Comparison of ENCODE assay signal across 7 mouse cellular contexts in the genomic region with DNA sequence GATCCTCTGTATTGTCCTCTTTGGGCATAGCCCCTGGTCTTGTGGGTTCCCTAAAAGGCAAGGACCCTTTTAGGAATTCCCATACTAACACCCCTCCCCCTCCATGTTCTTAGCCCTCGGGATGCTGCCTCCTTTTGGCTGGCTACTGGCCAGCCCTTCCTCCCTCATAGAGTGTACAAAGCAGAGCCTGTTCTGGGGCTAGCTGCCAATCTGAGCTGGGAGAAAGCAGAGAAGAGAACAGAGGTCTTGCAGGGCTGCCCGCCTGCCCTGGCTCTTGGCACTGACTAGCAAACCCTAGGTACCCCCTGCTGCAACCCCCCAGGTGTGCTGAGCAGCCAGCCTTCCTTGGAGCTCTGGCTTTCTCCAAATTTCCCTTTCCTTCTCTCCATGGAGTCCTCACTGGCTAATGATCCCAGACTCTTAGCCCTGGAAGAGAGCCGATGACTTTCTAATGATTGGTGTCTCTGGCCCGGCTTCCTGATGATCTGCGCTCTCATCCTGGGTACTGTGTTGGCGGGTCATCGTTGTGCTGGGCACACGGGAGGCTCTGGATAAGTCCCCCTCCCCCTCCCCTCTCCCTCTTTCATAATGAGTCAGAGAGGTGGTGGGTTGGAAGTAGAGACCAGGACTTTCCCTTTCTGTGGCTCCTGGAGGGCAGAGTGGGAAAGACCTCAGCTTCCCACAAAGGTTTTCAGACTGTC. TPM values are rescaled to one million over a fixed set of nuclear protein-coding genes. Genes with fewer than 3 reads are reported as not detected.
DNase-seq lines count a peak whose midpoint lies in the region; ATAC-seq and TF ChIP-seq lines count a peak whose summit lies in the region.

No protein-coding gene starts in this region.

- TF ChIP-seq POLR2A in limb, embryonic 14.5 days (IDR thresholded peaks at IDR 0.05; ENCODE audit: borderline replicate concordance, extremely low read depth, insufficient read depth, insufficient read length): no peak

- H3K27ac ChIP-seq in midbrain, embryonic 11.5 days (ENCODE audit: low read depth, low read length): no peak overlapping the region
- no peak overlapping the region for H3K27ac ChIP-seq in midbrain, embryonic 10.5 days (replicated peaks)
- 0 out of 2 replicates have a peak overlapping the region, but pooled peaks have one; percentile 15 for H3K27ac ChIP-seq in forebrain, embryonic 13.5 days
- no peak overlapping the region for H3K27ac ChIP-seq in intestine, embryonic 15.5 days
- H3K27ac ChIP-seq in limb, embryonic 14.5 days (replicated peaks; ENCODE audit: low read depth, low read length): peak overlapping the region; percentile 52; the same call in 1 of the 2 replicates

- 54% methylated on average over 8 of the region's 8 CpGs for WGBS in midbrain, embryonic 11.5 days
- WGBS in midbrain, embryonic 10.5 days: 59% methylated on average over 8 of the region's 8 CpGs
- WGBS in forebrain, embryonic 13.5 days: 44% methylated on average over 8 of the region's 8 CpGs
- 44% methylated on average over 8 of the region's 8 CpGs for WGBS in intestine, embryonic 15.5 days
- 43% methylated on average over 8 of the region's 8 CpGs for WGBS in limb, embryonic 14.5 days

- peak; percentile 82 for DNase-seq in midbrain, embryonic 11.5 days (ENCODE audit: low spot score, missing footprints)
- no peak for DNase-seq in midbrain, embryonic 10.5 days (ENCODE audit: low spot score)
- DNase-seq in limb, embryonic 14.5 days (ENCODE audit: low spot score): peak; percentile 61
- peak; percentile 78 for DNase-seq in testis, postnatal 14 days (ENCODE audit: low spot score)
- DNase-seq in adrenal gland, adult (ENCODE audit: inconsistent age in 2 of 2, low spot score in 1 of 2): no peak

- H3K27me3 ChIP-seq in midbrain, embryonic 11.5 days (ENCODE audit: control insufficient read depth, insufficient read depth, low read length): no peaks in the 10 kb centered on the region
- peaks cover 56% of the 10 kb centered on the region for H3K27me3 ChIP-seq in midbrain, embryonic 10.5 days (ENCODE audit: low read depth, poor library complexity, severe bottlenecking)
- no peaks in the 10 kb centered on the region for H3K27me3 ChIP-seq in forebrain, embryonic 13.5 days
- no peaks in the 10 kb centered on the region for H3K27me3 ChIP-seq in intestine, embryonic 15.5 days (replicated peaks)
- H3K27me3 ChIP-seq in limb, embryonic 14.5 days (ENCODE audit: control insufficient read depth, insufficient read depth, low read length): no peaks in the 10 kb centered on the region

- no peak overlapping the region for H3K4me2 ChIP-seq in midbrain, embryonic 11.5 days
- H3K4me2 ChIP-seq in forebrain, embryonic 13.5 days: no peak overlapping the region
- H3K4me2 ChIP-seq in intestine, embryonic 15.5 days (replicated peaks): peak overlapping the region; percentile 17; the same call in 1 of the 2 replicates
- H3K4me2 ChIP-seq in limb, embryonic 14.5 days (replicated peaks; ENCODE audit: low read depth, low read length, severe bottlenecking): 0 out of 2 replicates have a peak overlapping the region, but pooled peaks have one; percentile 15

- no peak for ATAC-seq in midbrain, embryonic 11.5 days (ENCODE audit: low FRiP score)
- ATAC-seq in forebrain, embryonic 13.5 days: peak; percentile 70; the same call in 1 of the 2 replicates
- ATAC-seq in intestine, embryonic 15.5 days: no peak
- ATAC-seq in limb, embryonic 14.5 days (ENCODE audit: low FRiP score, low read depth): 0 out of 2 replicates have a peak, but pooled peaks have one; percentile 67

- peaks cover 5% of the 10 kb centered on the region for H3K4me1 ChIP-seq in midbrain, embryonic 11.5 days (ENCODE audit: control insufficient read depth, insufficient read depth, low read length)
- H3K4me1 ChIP-seq in midbrain, embryonic 10.5 days: peaks cover 39% of the 10 kb centered on the region
- peaks cover 40% of the 10 kb centered on the region for H3K4me1 ChIP-seq in forebrain, embryonic 13.5 days
- H3K4me1 ChIP-seq in intestine, embryonic 15.5 days (replicated peaks): peaks cover 49% of the 10 kb centered on the region
- H3K4me1 ChIP-seq in limb, embryonic 14.5 days (ENCODE audit: control insufficient read depth, insufficient read depth, low read length): peaks cover 23% of the 10 kb centered on the region

- H3K9me3 ChIP-seq in midbrain, embryonic 11.5 days (ENCODE audit: control insufficient read depth, low read length): no peaks in the 10 kb centered on the region
- H3K9me3 ChIP-seq in midbrain, embryonic 10.5 days (replicated peaks): no peaks in the 10 kb centered on the region
- H3K9me3 ChIP-seq in forebrain, embryonic 13.5 days (replicated peaks): no peaks in the 10 kb centered on the region
- H3K9me3 ChIP-seq in intestine, embryonic 15.5 days: no peaks in the 10 kb centered on the region
- H3K9me3 ChIP-seq in limb, embryonic 14.5 days (ENCODE audit: control insufficient read depth, low read length): no peaks in the 10 kb centered on the region

- no peaks in the 10 kb centered on the region for H3K36me3 ChIP-seq in midbrain, embryonic 11.5 days (ENCODE audit: control insufficient read depth, insufficient read depth, low read length)
- H3K36me3 ChIP-seq in midbrain, embryonic 10.5 days: no peaks in the 10 kb centered on the region
- H3K36me3 ChIP-seq in forebrain, embryonic 13.5 days (ENCODE audit: poor library complexity, severe bottlenecking): no peaks in the 10 kb centered on the region
- no peaks in the 10 kb centered on the region for H3K36me3 ChIP-seq in intestine, embryonic 15.5 days
- no peaks in the 10 kb centered on the region for H3K36me3 ChIP-seq in limb, embryonic 14.5 days (ENCODE audit: control insufficient read depth, insufficient read depth, low read length)

- H3K9ac ChIP-seq in midbrain, embryonic 11.5 days (ENCODE audit: low read length): no peak overlapping the region
- no peak overlapping the region for H3K9ac ChIP-seq in forebrain, embryonic 13.5 days
- H3K9ac ChIP-seq in intestine, embryonic 15.5 days: no peak overlapping the region
- H3K9ac ChIP-seq in limb, embryonic 14.5 days (ENCODE audit: low read depth, low read length, severe bottlenecking): no peak overlapping the region

- no peak overlapping the region for H3K4me3 ChIP-seq in midbrain, embryonic 11.5 days (ENCODE audit: low read depth, low read length)
- no peak overlapping the region for H3K4me3 ChIP-seq in midbrain, embryonic 10.5 days
- no peak overlapping the region for H3K4me3 ChIP-seq in forebrain, embryonic 13.5 days
- H3K4me3 ChIP-seq in intestine, embryonic 15.5 days (replicated peaks): no peak overlapping the region
- H3K4me3 ChIP-seq in limb, embryonic 14.5 days (replicated peaks; ENCODE audit: low read length): no peak overlapping the region

RNA-seq across cellular contexts. Expression of a gene that starts 8.0 kb away (rescaled TPM):
- polyA plus RNA-seq in midbrain, embryonic 11.5 days (2014; fragmentation: Nextera tagmentation; extraction: Ambion mirVana): 0.12 and 0.16 TPM in 2 replicates
- polyA plus RNA-seq in midbrain, embryonic 10.5 days (2016; fragmentation: Nextera tagmentation; extraction: Ambion mirVana): 0.26 and 0.64 TPM in 2 replicates
- polyA plus RNA-seq in forebrain, embryonic 13.5 days (2015; fragmentation: Nextera tagmentation; extraction: Ambion mirVana): 0.09 TPM in 1 of 2 replicates, not detected in the other
- 19.2 and 20.2 TPM in 2 replicates for polyA plus RNA-seq in intestine, embryonic 15.5 days (2015; fragmentation: Nextera tagmentation; extraction: Ambion mirVana)
- polyA plus RNA-seq in limb, embryonic 14.5 days (2012; rRNA removed): 1.6 and 1.7 TPM in 2 replicates
- 2.6 and 3.7 TPM in 2 replicates for polyA plus RNA-seq in limb, embryonic 14.5 days (2014; fragmentation: Nextera tagmentation; extraction: Ambion mirVana)

RNA-seq across cellular contexts. Expression of a gene that starts 31.4 kb away (rescaled TPM):
- 14.7 and 17.0 TPM in 2 replicates for polyA plus RNA-seq in midbrain, embryonic 11.5 days (2014; fragmentation: Nextera tagmentation; extraction: Ambion mirVana)
- polyA plus RNA-seq in midbrain, embryonic 10.5 days (2016; fragmentation: Nextera tagmentation; extraction: Ambion mirVana): 43.5 and 54.7 TPM in 2 replicates
- polyA plus RNA-seq in forebrain, embryonic 13.5 days (2015; fragmentation: Nextera tagmentation; extraction: Ambion mirVana): 37.2 and 41.0 TPM in 2 replicates
- 19.8 and 20.7 TPM in 2 replicates for polyA plus RNA-seq in intestine, embryonic 15.5 days (2015; fragmentation: Nextera tagmentation; extraction: Ambion mirVana)
- polyA plus RNA-seq in limb, embryonic 14.5 days (2012; rRNA removed): 12.5 and 14.0 TPM in 2 replicates
- 15.8 and 19.4 TPM in 2 replicates for polyA plus RNA-seq in limb, embryonic 14.5 days (2014; fragmentation: Nextera tagmentation; extraction: Ambion mirVana)

Comparison
In these comparisons a context has a peak if more than half of its experiments do, and no peak if none do; other contexts are left out.
1. DNase-seq: peak in midbrain, embryonic 11.5 days (single experiment), limb, embryonic 14.5 days (single experiment) and testis, postnatal 14 days (single experiment); none in midbrain, embryonic 10.5 days (single experiment) and adrenal gland, adult (0 of 2).
2. ATAC-seq: peak in forebrain, embryonic 13.5 days (single experiment) and limb, embryonic 14.5 days (single experiment); none in midbrain, embryonic 11.5 days (single experiment) and intestine, embryonic 15.5 days (single experiment).
3. H3K27ac ChIP-seq: peak in forebrain, embryonic 13.5 days (single experiment) and limb, embryonic 14.5 days (single experiment); none in midbrain, embryonic 11.5 days (single experiment), midbrain, embryonic 10.5 days (single experiment) and intestine, embryonic 15.5 days (single experiment).
4. H3K4me2 ChIP-seq: peak in intestine, embryonic 15.5 days (single experiment) and limb, embryonic 14.5 days (single experiment); none in midbrain, embryonic 11.5 days (single experiment) and forebrain, embryonic 13.5 days (single experiment).